Mouse (Mus musculus) cerebellum, adult 18-20 months (tissue): Measurements from ENCODE around the gene Aknad1.
A peak's percentile ranks its signal among the peaks of the same experiment; 100 is the strongest.

Experiments used
- DNase-seq, 2 experiments: peaks; one replicate each; pipeline ENCODE4 v3.0.0; 2021

Gene Aknad1

GRCm38 (mm10) chr3:108751691-108752090 is 12.2 kb downstream of the Aknad1 start:
- DNase-seq = no peak

- no peak for DNase-seq
These were observed 15.1 kb downstream of the Aknad1 start for GRCm38 (mm10) chr3:108754541-108754940.

GRCm38 (mm10) chr3:108755542-108755941 is 16.1 kb downstream of the Aknad1 start:
- DNase-seq = no peak

GRCm38 (mm10) chr3:108756131-108756530 is 16.7 kb downstream of the Aknad1 start:
- no peak for DNase-seq

GRCm38 (mm10) chr3:108757570-108757969 is 18.1 kb downstream of the Aknad1 start:
- DNase-seq = no peak

- no peak for DNase-seq
These were observed 20.3 kb downstream of the Aknad1 start for GRCm38 (mm10) chr3:108759566-108760420.

- no peak for DNase-seq
These were observed 23.2 kb downstream of the Aknad1 start for GRCm38 (mm10) chr3:108762597-108763111.

GRCm38 (mm10) chr3:108763691-108764090 is 24.2 kb downstream of the Aknad1 start:
- DNase-seq = no peak

GRCm38 (mm10) chr3:108764976-108765375 is 25.5 kb downstream of the Aknad1 start:
- no peak for DNase-seq

- no peak for DNase-seq
These were observed 26.0 kb downstream of the Aknad1 start for GRCm38 (mm10) chr3:108765476-108765875.

- DNase-seq = no peak
These were observed 27.5 kb downstream of the Aknad1 start for GRCm38 (mm10) chr3:108766943-108767342.

GRCm38 (mm10) chr3:108767416-108767815 is 28.0 kb downstream of the Aknad1 start:
- no peak for DNase-seq

GRCm38 (mm10) chr3:108769547-108769946 is 30.1 kb downstream of the Aknad1 start:
- no peak for DNase-seq

- DNase-seq = peak; percentile 46 to 50
These were observed 31.4 kb downstream of the Aknad1 start for GRCm38 (mm10) chr3:108770725-108771368.

- no peak for DNase-seq
These were observed 32.8 kb downstream of the Aknad1 start for GRCm38 (mm10) chr3:108772211-108772610.

GRCm38 (mm10) chr3:108772811-108773210 is 33.4 kb downstream of the Aknad1 start:
- no peak for DNase-seq

- no peak for DNase-seq
These were observed 39.5 kb downstream of the Aknad1 start for GRCm38 (mm10) chr3:108778761-108779540.

GRCm38 (mm10) chr3:108781238-108781883 is 41.9 kb downstream of the Aknad1 start:
- DNase-seq = no peak

- no peak for DNase-seq
These were observed 42.4 kb downstream of the Aknad1 start for GRCm38 (mm10) chr3:108781884-108782270.

GRCm38 (mm10) chr3:108782364-108782895 is 43.0 kb downstream of the Aknad1 start:
- DNase-seq = no peak

GRCm38 (mm10) chr3:108786520-108786919 is 47.1 kb downstream of the Aknad1 start:
- no peak for DNase-seq

GRCm38 (mm10) chr3:108787754-108788454 is 48.4 kb downstream of the Aknad1 start:
- DNase-seq = no peak
